Mouse (Mus musculus) left cerebral cortex, postnatal 25 days (tissue): ENCODE data around the gene Gng8. TPM values are rescaled to one million over a fixed set of nuclear protein-coding genes. Genes with fewer than 3 reads are reported as not detected.

Experiments
- DNase-seq, 2 experiments: peaks; one replicate each; pipeline ENCODE4 v3.0.0; 2022; ENCODE audit warnings: low spot score in 2 of 2, mixed read lengths in 1 of 2
- intact Hi-C: fragments of 180-260 bp; cut with DNase I; formaldehyde crosslinking; loops from one replicate; pipeline ENCODE4 v1.15.1; 2025
- total RNA-seq, 2 experiments: library from RNA; stranded (reverse); gene quantifications; 2 replicates each; pipeline ENCODE4 v1.2.3; 2021

Gene Gng8
- total RNA-seq, 2 experiments from 2014 or later = 2.5 to 4.0 TPM

GRCm38 (mm10) chr7:16904120-16904675 is 12.6 kb downstream of the Gng8 start:
- intact Hi-C loops = no loop called here
- DNase-seq = no peak

DNA sequence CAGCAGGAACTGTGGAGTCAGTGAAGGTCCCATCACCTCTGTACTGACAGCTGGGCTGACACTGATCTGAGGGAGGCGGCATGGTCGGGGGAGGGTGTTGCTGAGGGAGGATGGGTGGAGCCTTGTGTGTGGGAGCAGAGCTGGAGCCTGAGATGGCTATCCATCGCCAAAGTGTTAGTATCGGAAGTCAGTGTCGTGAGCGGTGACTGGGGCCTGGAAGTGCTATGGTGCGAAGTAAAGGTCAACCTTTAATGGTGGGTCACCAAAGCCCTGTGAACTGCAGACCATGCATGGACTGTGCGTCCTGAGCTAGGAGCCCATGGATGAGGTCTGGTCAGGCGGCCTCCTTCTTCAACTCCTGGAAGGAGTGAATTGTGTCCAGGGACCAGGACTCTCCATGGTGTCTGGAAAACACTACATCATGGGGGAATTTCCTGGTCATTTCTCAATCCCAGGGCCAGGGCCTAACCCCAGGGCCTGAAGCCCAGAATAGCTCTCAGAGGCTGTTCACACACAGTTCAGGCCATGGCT is 14.0 kb downstream of the Gng8 start:
- intact Hi-C loops = no loop called here
- DNase-seq = no peak

DNA sequence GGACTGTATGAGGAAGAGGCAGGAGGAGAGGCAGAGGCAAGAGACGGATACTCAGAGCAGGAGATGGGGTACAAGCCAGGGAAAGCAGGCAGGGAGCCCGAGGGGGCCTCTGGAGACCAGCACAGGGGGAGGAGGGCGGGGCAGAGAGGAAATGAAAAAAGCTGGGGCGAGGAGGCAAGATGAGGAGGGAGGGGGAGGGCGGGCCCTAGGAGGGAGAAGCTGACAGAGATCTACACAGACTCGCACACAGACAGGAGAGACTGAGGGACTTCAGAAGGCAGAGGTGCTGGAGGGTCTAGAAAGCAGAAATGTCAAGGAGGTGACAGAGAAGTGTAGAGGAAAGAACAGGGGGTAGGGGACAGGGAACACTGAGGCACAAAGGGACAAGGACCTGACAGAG is 14.7 kb downstream of the Gng8 start, which contains the start of gene Ptgir:
TSS of gene Ptgir (plus strand) at position 210 of the 400 bp plus-strand sequence.
- intact Hi-C loops = no loop called here
- no peak for DNase-seq

DNA sequence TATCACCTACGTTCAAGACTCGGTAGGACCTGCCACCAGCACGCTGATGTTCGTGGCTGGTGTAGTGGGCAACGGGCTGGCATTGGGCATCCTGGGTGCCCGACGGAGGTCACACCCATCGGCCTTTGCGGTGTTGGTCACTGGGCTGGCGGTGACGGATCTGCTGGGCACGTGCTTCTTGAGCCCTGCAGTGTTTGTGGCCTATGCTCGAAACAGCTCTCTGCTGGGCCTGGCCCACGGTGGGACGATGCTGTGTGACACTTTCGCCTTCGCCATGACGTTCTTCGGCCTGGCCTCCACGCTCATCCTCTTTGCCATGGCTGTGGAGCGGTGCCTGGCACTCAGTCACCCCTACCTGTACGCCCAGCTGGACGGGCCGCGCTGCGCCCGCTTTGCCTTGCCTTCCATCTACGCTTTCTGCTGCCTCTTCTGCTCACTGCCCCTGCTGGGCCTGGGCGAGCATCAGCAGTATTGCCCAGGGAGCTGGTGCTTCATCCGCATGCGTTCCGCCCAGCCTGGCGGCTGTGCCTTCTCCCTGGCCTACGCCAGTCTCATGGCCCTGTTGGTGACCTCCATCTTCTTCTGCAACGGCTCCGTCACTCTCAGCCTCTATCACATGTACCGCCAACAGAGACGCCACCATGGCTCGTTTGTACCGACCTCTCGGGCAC is 15.4 kb downstream of the Gng8 start:
- DNase-seq = no peak
- intact Hi-C loops = no loop called here

DNA sequence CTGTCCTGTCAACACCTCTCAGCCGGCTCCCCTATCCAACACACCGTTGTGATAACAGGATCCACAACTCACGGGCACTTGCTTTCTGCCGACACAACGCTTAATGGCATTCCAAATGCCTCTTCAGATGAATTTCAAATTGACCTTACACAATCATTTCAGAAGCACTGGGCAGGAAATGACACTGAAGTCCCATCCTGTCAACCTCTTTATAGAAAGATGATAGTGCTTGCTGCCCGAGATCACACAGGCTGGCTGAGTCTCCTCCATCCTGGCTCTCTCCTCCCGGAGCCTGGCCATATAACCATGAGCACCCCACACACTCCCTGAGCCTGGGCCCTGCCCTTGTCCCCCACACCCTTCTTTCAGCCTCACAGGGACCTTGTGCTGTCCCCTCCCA is 16.3 kb downstream of the Gng8 start:
- intact Hi-C loops = no loop called here
- no peak for DNase-seq

- intact Hi-C loops = no loop called here
- no peak for DNase-seq
Observed at GRCm38 (mm10) chr7:16908367-16908766, 16.8 kb downstream of the Gng8 start.

DNA sequence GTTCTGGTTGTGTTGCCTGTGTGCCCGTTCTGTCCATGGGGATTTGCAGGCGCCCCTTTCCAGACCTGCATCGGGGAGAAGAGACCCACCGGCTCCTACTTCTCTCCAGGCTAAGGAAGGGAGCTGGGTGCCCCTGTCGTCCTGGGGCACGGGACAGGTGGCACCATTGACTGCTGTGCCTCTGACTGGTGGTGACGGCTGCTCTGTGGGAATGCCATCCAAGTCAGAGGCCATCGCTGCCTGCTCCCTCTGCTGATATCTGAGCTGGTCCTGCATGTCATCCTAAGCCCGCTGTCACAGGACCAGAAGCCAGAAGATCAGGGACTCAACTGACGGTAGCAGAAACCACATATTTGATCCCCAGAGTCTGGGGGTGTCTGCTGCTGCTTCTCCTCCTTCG is 17.3 kb downstream of the Gng8 start:
- intact Hi-C loops = no loop called here
- DNase-seq = no peak

GRCm38 (mm10) chr7:16909909-16910308 is 18.3 kb downstream of the Gng8 start:
- intact Hi-C loops = loop anchor here (5.0 kb wide), 1 partner anchor 38 kb away; no protein-coding TSS in a partner anchor
- no peak for DNase-seq

DNA sequence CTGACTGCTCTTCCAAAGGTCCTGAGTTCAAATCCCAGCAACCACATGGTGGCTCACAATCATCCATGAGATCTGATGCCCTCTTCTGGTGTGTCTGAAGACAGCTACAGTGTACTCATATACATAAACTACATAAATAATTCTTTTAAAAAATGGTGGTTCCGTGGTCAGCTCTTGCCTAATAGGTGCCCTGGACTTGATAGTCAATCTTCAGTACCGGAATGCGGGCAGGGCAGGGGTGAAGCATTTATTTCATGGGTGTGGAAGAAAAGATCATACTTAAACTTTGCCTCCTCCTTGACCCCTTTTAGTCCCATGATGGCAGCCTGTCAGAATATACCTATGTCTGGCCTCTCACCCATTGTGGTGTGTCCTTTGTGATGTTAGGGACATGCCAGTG is 20.3 kb downstream of the Gng8 start:
- intact Hi-C loops = loop anchor here (2.0 to 5.0 kb wide), 2 partner anchors 17 to 40 kb away; no protein-coding TSS in a partner anchor
- DNase-seq = no peak

DNA sequence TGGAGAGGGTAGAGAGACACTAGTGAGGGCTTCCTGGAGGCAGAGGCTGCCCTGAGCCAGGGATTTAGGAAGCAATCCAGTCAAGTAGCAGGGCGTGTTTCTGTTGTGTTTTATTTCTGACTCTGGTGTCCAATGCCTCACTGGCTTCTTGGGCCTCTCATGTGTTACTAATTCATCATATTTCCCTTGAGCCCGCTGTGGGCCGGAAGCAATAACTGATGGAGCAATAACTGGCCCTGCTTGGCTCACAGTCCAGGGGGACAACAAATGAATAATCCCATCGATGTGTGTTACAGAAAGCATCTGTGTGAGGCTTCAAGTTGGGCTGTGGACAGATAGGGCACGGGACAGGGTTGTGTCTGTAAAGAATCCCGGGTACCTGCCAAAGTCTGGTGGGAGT is 20.8 kb downstream of the Gng8 start:
- intact Hi-C loops = loop anchor here (2.0 to 5.0 kb wide), 2 partner anchors 18 to 40 kb away; no protein-coding TSS in a partner anchor

GRCm38 (mm10) chr7:16913806-16914452 is 22.3 kb downstream of the Gng8 start:
- peak; percentile 75 to 82 for DNase-seq
- intact Hi-C loops = loop anchor here (2.0 to 5.0 kb wide), 2 partner anchors 19 to 42 kb away; no protein-coding TSS in a partner anchor

More for the DNA sequence above, 20.8 kb downstream of the Gng8 start:
- no peak for DNase-seq

DNA sequence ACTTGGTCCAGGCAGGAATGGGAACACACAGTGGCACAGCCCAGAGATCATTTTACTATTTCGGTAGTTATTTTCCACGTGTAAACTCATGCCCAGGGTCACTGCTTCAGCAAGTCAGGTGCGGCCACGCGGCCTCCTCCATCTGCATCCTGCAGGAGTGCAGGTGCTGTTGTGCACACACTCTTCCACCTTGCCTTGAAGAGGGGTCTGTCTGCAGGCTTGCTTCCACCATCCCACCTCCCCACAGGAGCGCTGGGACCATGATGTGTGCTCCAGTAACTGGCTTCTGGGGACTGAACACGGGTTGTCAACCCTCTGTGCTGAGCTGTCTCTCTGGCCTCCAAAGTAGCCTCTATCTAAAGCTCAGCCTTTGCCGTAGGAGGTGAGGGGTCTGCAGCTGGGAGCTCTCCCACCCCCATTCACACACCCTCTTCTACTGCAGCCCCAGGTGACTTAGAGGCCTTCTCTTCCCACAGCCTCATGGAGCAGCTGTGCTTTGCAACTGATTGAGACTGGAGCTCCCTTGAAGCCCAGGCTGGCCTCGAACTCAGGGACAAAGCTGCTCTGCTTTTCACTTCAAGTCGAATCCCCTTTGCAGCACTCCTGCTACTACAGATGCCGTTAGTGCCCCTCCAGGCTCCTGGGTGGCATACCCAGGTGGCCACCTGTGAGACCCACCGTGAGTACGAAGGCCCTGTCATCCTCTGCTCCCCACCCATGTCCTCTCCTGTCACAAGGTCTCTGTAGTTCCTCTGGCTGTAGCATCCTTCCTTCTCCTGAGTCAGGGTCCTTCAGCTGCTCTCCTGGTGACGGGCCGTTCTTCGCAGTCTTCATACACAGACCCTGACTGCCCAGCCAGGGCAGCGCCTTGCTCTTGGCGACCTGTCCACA is 23.1 kb downstream of the Gng8 start:
- no peak for DNase-seq
- intact Hi-C loops = loop anchor here (5.0 kb wide), 1 partner anchor 42 kb away; no protein-coding TSS in a partner anchor

GRCm38 (mm10) chr7:16915461-16916340 is 24.1 kb downstream of the Gng8 start:
- intact Hi-C loops = no loop called here
- DNase-seq = no peak

DNA sequence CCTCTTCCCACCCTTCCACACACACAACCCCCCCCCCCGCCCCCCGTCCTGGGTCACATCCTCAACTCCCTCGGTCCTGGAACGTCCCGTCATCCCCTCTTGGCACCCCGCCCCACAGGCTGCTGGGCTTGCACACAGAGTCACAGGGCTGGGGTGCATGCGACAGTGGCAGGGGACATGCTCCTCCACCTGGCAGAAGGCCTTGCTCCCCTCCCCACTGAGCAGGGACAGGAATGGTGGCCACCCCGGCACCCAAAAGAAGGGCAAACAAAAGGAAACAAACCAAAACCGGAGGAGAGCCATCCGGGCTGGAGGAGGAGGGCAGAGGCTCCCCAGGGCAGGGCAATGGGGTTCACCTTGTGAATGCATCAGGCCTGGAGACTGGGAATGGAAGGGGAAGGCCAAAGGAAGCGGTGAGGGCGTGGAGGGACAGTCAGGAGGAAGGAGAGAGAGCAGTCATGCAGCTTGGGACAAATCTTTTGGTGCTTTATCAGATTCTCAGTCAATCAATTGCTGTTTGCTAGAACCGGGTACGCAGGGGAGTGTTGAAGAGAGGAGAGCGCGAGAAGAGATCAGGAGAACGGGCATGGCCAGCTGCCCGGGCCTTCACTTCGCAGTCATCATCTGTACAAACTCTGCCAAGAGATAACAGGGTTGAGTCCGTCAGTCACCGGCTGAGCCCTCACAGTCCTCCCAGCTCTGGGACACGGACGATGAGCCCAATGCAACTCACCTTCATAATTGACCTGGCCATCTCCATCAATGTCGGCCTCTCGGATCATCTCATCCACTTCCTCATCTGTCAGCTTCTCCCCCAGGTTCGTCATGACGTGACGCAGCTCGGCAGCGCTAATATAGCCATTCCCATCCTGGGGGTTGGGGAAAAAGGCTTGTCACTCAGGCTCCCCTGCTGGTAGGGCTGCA is 25.0 kb downstream of the Gng8 start:
- intact Hi-C loops = no loop called here
- no peak for DNase-seq

DNA sequence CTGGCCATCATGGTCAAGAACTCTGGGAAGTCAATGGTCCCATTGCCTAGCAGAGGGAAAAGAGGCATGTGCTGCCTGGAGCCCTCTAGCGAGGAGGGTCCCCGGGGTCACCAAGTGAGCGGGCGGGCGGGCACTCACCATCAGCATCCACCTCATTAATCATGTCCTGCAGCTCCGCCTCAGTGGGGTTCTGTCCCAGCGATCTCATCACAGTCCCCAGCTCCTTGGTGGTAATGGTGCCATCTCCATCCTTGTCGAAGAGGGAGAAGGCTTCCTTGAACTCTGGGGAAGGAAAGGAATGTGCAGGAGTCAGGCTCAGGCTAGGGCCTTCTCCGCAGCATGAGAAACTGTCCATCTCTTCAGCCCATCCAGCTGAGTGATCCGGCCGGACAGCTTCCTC is 25.9 kb downstream of the Gng8 start:
- DNase-seq = no peak
- intact Hi-C loops = no loop called here

DNA sequence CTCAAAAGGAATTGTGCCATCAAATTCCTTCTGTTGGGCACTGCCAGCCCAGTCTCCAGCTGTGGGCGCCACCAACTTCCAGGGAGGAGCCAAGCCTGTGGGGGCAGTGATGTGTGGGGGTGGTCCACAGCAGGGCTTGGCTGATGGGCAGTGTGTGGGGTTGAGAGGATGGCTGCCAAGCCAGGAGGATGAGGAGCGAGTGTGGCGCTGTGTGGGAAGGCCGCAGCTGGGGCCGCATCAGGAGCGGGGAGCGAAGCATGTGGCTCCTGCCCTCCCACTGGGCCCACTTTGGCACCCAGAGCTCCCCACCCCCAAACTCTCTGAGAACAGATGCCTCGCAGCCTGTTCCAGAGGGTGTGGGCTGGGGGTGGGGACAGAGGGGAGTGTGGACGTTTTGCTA is 26.4 kb downstream of the Gng8 start:
- DNase-seq = peak; percentile 70 to 91
- intact Hi-C loops = no loop called here

GRCm38 (mm10) chr7:16918670-16919069 is 27.1 kb downstream of the Gng8 start:
- DNase-seq = peak in 1 of 2 experiments; percentile 33
- intact Hi-C loops = loop anchor here (1.0 kb wide), 1 partner anchor 96 kb away; no protein-coding TSS in a partner anchor
